Mouse (Mus musculus) CH12.LX (cell line): ENCODE data around the gene Map1b.

ENCODE experiments used
- CTCF ChIP-seq, 2 experiments: IDR thresholded peaks in 1 of 2; conservative IDR thresholded peaks in 1 of 2; 2 replicates each; pipeline ENCODE4 v1.5.1; 2011 to 2012; ENCODE audit warnings: low read depth in 2 of 2, low read length in 2 of 2, improper control_type of control experiment in 1 of 2, inconsistent platforms in 1 of 2, mild to moderate bottlenecking in 1 of 2, moderate library complexity in 1 of 2
- MAX ChIP-seq: IDR thresholded peaks from 2 replicates; pipeline ENCODE4 v1.6.1; 2011; ENCODE audit warnings: low read length, improper control_type of control experiment
- NELFE ChIP-seq: IDR thresholded peaks from 2 replicates; pipeline ENCODE4 v1.6.1; 2011; ENCODE audit warnings: low read depth, low read length, improper control_type of control experiment
- PAX5 ChIP-seq: IDR thresholded peaks from 2 replicates; pipeline ENCODE4 v1.6.1; 2012; ENCODE audit warnings: low read length, inconsistent platforms, mixed read lengths
- ZC3H11A ChIP-seq: IDR thresholded peaks from 2 replicates; pipeline ENCODE4 v1.6.1; 2012; ENCODE audit warnings: low read depth, mild to moderate bottlenecking, inconsistent platforms, low read length, improper control_type of control experiment

DNA sequence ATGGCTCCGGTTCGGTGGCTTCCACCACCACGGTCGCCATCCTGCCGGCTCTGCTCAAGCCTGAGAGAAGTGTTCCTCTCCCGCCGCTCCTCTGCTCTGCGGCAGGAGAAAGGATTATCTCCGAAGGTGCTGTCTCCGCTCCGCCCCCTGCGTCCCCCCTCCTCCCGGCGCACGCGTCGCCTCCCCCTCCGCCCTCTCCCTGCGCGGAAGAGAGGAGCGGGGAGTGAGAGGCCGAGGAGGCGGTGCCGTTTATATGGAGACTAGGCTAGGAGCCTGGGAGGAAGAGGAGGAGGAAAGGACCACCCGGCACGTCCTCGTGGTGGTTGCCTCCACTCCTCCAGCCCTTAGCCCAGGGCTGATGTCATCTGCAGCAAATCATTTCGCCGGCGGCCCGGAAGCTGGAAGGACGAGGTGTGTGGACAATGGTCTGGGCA, at the start of gene Map1b:
- TF ChIP-seq NELFE (no peak), MAX (no peak), PAX5 (no peak), ZC3H11A (no peak), CTCF (conservative IDR thresholded peaks at IDR 0.05 in 1 of 2, IDR thresholded peaks at IDR 0.05 in 1 of 2; ENCODE audit: low read depth in 2 of 2, low read length in 2 of 2) (no peak)
